Mouse (Mus musculus) gastrocnemius, adult 8-10 months (tissue): Measurements from ENCODE around the gene Cdkn1c. TPM values are rescaled to one million over a fixed set of nuclear protein-coding genes. Genes with fewer than 3 reads are reported as not detected.

ENCODE experiments used
- DNase-seq, 2 experiments: peaks; one replicate each; pipeline ENCODE4 v3.0.0; 2022; ENCODE audit warnings: low spot score in 2 of 2
- total RNA-seq, 4 experiments: library from RNA; stranded (reverse); gene quantifications; 2 replicates each; pipeline ENCODE4 v1.2.4; 2022

Cdkn1c gene
- 10 to 100 TPM; 14.9 to 27.6 (median 22.9) TPM for total RNA-seq

DNA sequence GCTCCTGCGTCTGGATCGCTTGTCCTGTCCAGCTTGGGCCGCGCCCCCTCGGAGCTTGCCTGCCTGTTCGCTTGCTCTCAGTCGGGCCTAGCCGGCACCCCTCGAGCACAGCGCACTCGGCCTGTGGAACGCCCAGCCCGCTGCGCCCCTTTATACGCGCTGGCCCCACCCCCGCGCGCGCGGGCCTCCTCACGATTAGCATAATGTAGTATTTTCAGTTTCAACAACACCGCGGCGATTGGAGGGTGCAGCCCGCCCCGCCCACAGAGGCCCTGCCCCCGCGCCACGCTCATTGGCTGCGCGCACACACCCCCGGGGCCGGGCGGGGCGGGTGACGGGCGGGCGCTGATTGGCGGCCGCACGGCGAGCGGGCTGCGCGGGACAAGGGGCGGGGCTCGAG lies at the start of gene Cdkn1c:
TSS of gene Cdkn1c (minus strand) at position 177 of the 400 bp plus-strand sequence.
- peak; percentile 86 to 91 for DNase-seq

DNA sequence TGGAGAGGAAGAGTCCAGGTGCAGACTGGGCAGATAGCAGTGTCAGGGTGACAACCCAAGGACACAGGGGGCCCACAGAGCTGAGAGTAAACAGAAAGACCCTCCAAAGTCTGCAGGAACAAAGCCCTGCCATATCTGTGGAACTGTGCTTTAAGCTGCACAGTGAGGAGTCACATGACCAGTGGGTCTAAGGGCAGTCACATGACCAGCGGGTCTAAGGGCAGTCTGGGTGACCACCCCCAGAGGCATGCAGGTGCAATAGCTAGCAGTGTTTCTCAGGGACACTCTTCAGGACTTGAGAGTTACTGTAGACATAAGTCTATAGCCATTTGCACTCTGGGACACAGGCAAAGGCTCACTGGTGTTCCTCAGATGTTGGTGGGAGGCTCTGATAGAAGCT lies 48.7 kb upstream of the Cdkn1c start:
- DNase-seq, result no peak

DNA sequence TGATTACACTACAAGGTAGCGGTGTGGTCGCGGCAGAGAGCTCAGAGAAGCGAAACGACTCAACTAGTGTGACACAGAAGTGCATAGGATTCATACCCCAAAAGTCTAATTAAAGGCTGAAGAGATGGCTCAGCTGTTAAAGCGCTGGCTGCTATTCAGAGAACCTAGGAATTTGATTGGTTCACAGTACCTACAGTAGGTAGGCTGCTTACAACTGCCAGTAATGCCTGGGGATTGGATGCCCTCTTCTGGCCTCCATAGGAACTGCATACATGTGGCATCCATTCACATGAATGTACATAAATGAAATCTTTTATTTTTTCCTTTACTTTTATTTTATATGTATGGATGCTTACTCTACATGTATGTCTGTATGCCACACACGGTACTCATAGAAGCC lies 45.8 kb upstream of the Cdkn1c start:
- no peak for DNase-seq

DNA sequence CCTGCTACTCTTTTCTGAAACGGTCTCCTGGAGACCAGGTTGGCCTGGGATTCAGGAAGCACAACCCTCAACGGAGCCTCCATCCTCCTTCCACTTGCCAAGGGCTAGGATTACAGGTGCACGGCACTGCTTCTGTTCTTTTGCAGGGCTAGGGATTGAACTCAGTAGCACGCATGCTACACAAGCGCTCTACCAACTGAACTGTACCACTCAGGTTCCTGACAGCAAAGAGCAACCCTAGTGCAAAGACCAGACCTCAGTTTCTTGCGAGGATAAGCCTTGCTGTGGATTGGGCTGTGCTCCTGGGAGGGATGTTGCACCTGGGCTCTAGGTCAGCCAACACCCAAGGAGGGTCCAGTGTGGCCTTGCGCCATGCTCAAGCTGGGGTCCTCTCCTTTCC lies 45.4 kb upstream of the Cdkn1c start:
- DNase-seq, result no peak

DNA sequence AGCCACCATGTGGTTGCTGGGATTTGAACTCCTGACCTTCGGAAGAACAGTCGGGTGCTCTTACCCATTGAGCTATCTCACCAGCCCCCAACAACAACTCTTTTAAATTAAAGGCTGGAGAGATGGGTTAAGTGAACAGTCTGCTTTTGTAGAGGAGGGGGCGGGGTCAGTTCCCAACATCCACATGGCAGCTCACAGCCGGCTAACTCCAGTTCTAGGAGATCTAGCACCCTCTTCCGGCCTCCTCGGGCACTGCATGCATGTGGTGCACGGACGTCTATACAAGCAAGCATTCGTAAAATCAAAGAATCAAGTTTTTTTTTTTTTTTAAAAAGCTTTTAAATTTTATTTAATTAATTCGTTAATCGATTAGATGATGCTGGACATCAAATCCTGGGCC lies 45.0 kb upstream of the Cdkn1c start:
- DNase-seq, result peak; percentile 63

DNA sequence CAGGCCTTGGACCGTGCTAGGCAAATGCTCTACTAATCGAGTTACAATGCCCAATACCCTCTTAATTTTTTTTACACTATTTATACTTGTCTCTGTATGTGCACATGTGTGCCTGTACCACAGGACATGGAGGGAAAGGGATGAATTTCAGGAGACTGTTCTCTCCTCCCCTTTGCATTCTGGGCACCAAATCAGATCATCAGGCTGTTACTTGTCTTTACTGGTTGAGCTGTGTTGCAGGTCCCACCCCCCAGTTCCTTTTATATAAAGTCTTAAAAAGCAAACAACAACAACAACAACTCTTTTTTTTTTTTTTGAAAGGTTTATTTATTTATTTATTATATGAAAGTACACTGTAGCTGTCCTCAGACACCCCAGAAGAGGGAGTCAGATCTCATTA lies 44.6 kb upstream of the Cdkn1c start:
- no peak for DNase-seq

DNA sequence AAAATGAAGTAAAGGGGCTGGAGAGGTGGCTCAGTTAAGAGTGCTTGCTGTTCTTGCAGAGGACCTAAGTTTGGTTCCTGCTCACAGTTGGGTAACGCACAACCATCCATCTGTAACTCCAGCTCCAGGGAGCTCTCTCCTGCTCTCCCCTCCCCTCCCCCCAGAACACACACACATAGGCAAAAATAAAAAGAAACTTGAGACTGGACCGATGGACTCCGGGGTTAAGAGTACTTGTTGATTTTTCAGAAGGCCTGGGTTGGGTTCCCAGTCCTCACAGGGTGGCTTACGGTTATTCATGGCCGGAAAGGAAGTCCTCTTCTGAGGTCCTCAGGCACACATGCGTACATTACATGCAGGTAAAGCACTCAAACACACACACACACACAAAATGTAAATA lies 43.1 kb upstream of the Cdkn1c start:
- DNase-seq, result no peak

DNA sequence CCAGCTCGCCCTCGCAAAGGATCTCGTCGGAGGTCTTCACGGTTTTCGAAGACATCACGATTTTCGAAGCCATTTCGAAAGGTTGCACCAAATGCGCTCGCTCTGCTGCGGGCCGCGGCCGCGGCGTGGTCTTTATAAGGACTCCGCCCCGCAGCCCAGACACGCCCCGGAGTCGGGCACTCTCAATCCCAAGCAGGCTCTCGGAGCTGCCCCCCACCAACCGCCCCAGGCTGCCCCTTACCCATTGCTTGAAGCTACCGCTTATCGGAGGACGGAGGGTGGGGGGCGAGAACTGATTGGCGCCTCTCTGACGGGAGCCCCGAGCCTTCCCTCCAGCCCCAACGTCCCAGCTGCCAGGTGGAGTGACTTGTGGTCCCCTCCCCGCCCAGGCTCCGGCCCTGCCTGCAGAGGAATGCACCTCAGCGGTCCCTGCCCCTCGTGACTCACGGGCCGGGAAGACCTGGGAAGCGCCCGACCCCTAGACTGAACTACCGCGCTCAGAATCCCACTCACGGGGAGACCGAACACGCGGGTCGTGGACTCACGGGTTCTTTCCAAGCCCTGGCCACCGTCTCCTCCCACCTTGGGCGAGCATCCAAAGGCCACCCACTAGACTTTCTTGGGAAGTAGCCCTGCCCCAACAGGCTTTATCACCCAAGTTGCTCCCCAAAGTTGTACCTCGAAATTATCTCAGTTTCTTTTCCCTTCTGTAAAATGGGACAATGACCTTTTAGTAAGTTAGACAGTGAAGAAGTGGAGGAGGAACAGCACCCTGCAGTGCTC lies 41.8 kb upstream of the Cdkn1c start, which contains the start of gene Phlda2:
TSS of gene Phlda2 (minus strand) at position 733 of the 783 bp plus-strand sequence.
- DNase-seq, result no peak

DNA sequence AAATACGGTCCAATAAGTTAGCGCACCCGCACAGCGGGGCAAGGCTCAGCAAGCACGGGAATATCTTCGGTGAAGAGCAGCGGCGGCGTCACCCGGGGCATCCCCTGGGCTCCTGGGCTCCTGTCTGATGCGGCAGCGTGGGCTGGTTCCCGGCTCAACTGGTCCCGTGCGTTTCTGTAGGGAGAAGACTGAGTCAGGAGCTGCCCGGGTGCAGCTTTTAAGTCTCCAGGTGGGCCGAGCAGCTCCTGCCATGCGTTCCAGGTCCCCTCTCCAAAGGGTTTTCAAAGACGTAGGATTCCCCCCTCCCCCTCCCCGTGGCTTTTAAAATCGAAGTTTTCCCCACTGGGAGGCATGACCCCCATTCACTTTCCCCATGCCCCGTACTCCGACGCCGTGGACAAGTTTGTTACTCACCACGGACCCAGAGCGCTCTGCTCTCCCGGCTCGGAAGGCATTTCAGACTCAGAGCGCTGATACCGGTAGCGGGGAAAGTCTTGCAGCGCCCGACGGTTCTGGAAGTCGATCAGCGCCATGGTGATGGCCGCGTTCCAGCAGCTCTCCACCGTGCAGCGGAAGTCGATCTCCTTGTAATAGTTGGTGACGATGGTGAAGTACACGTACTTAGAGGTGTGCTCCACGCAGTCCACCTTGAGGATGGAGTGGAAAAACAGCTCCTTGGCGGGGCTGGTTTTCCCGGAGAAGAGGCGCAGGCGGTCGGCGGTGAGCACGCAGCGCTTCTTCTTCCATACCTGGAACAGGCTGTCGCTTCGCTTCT lies 41.0 kb upstream of the Cdkn1c start:
- DNase-seq, result no peak

DNA sequence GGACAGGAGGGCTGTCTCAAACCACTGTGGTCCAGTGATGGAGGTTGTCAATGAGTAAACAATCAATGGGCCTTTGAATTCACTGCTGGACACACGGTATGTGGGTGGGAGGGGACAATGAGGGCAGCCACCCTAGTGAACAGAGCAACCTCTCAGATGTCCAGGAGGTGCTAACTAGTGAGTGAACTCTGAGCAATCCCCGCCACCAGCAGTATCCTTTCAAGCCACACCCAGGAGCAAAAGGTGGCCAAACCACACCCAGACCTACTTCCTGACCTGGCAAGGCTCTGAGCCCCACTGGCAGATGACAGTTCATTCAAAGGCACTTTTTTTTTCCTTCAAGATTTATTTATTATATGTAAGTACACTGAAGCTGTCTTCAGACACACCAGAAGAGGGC lies 40.1 kb upstream of the Cdkn1c start:
- no peak for DNase-seq

DNA sequence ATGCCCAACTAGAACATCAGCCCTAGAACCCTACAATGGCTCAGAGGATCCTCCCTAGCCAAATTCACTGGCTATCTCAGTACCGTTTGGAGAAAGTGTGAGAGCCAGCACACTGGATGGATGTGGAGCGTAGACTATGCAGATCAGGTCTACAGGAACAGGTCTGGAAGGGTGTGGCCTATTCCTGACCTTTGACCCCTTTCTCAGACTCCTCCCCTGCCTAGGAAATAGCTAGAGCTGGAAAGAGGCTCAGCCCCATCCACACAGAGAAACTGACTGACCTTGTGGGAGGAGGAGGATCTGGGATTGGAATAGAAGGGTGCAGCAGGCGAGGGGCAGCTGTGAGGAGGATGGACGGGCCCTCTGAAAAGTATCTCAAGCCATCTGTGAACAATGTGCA lies 37.7 kb upstream of the Cdkn1c start:
- no peak for DNase-seq

DNA sequence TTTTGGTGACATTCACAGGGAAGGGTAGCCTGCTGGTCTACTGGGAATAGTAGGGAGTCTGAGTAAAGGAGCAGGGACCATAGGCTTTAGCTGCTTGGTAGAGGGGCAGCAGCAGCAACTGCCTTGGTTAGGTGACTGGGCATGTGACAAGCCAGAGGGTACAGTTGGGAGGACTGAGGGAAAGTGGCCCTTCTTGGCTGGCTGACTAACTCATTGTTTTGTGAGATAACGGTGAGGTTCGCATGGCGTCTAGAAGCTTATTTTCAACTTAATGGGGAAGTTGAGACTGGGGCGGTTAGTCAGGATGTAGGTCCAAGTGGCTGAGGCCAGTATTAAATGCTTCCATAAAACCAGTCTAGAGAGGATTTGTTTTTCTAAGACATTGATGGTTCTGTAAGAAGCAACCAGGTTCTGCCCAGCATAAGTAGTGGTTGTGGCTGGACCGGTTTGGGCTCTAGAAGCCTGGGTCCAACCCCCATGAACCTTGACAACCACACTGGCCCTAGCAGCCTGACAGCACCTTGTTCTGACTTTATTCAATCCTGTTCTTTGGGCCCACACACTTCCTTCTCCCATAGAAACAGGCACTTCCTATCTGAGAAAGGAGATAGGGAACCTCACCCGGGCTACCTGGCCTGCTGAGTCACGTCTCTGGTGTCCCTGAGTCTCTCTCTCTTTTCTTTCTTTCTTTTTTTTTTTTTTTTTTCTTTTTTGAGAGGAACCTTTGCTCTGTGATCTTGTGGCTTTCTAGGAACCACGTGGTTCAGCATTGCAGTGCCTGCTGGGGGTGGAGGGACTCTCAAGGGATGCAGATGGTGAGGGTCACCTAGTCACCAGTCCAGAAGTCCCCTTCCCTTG lies 34.5 kb upstream of the Cdkn1c start:
- no peak for DNase-seq

DNA sequence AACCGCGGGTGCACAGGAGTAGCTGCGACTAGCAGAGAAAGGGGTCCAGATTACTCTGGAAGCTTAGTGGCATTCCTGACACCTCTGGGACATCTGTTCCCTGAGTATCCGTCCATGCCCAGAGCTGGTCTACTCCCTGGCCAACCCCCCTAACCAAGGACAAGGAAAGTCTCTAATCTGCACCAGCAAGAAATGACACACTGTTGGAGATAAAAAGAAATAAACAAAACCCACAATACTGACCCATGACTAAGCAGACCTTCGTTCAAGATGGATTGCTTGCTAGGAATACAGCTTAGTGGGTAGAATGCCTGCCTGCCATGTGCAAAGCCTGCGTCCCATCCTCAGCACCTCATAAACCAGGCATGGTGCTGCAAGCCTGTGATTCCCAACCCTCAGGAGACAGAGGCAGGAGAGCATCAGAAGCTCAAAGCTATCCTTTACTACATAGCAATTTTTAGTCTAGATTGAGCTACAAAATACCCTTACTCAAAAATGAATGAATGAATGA lies 32.8 kb upstream of the Cdkn1c start:
- no peak for DNase-seq

DNA sequence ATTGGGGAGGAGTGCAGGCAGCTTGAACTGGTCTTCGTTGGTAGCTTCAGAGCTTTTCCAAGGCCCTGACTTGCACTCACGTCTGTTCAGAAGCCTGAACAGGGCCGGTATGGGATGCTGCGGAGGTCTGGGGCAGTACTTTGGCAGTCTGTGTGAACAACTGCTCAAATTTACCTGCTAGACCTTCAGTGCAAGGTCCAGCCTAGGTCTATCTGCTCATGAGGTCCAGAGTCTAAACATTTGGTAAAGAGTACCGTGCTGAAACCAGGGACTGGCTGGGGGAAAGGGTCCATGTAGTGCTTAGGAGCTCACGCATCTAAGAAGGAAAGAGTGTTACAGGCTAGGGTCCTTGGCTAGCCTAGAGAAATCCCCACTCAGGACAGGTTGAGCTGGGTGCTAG lies 28.9 kb upstream of the Cdkn1c start:
- DNase-seq, result no peak

DNA sequence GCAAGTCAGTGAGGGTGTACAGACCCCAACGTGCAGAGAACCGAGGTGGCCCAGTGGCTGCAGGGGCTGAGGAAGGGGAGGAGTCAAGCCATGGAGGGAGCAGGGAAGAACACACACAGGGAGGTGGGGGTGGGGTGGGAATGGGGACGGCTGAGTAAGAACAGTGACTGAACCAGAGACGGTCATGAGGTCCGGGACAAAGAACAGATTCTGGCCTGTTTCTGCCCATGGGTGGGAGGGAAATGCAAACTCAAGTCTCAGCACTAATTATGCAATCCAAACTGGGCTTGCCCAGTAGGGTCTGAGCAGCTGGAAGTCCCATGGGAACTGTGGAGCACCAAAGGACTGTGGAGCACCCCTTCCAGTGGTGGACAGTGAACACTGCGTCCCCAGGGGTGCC lies 21.7 kb upstream of the Cdkn1c start:
- DNase-seq, result no peak

DNA sequence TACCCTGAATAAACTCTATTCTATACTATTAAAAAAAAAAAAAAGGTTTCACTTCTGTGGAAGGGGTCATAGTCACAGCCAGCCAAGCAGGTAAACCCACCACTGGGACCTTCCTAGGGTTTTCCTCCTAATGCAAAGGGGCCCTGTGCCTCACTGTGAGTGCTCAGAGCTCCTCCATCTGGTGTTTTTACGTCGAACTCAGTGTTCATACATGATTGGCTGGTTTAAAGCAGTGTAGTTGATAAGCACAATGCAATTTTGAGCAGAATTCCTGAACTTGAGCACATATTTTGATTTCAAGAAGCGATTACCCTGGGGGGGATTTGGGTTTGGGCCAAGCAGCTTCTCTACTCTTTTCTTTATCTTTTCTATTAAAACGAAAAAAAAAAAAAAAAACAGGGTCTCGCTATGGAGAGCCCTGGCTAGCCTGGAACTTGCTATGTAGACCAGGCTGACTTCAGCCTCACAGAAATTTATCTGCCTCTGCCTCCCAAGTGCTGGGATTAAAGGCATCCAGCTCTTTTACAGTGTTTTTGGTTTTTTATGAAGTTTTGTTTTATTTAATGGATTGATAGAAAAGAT lies 21.0 kb upstream of the Cdkn1c start:
- DNase-seq, result no peak

DNA sequence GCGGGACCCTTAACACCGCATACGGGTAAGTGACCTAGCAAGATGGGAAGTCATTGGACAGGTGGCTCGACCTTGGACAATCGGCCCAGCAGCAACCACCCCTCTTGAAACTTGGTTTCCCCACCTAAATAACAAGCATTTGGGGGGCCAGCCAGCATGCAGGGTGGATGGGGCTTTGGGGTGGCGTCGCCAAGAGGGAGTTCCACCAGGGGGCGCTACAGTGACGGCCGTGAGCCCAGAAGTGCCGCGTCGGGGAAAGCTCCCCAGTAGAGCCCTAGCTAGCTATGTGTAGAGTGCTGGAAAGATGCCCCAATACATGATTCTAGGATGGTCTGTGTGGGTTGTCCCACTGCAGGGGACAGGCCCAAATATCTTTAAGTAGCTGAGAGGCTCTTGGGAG lies 19.6 kb upstream of the Cdkn1c start:
- peak; percentile 33 to 38 for DNase-seq

DNA sequence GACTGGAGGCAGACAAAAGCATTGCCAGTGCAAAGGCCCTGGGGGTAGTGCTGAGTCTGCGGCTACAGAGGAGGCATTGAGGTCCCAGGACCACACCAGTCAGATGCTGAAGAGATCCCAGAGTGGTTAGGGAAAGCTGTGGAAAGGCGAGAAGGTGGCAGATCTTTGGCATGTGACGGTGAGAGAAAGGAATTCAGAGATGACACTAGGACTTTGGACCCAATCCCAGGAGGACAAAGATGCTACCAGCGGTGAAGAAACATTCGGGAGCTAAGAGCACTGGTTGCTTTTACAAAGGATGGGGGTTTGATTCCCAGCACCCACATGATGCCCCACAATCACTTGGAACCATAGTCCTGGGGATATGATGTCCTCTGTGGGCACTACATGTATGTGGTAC lies 16.9 kb upstream of the Cdkn1c start:
- DNase-seq, result no peak

DNA sequence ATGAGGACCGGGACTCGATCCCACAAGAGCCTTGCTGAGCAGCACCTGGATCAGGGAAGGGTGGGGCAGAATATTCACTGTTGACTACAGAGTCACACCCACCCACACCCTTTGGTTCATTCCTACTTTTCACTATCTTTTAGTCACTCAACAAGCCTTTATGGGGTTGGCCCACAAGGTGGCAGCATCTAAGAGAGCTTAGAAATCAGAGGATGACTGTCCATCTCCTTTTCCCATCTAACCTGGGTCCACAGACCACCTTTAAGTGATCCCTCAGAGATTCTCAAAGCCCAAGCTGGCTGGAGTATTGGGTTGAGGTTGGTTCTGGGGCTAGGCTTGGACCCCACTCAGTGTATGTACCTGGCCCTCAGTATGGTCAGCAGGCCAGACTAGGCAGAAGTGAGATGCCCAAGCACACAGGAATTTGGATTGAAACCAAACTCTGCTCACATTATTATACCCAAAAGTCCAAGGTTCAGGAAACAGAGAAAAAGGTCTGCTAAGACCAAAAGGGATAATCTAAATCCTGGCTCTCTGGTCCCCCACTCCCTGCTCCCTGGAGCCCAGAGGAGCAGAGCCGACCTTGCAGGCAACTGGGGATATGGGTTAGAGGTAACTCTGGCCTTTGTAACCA lies 16.0 kb upstream of the Cdkn1c start:
- no peak for DNase-seq

DNA sequence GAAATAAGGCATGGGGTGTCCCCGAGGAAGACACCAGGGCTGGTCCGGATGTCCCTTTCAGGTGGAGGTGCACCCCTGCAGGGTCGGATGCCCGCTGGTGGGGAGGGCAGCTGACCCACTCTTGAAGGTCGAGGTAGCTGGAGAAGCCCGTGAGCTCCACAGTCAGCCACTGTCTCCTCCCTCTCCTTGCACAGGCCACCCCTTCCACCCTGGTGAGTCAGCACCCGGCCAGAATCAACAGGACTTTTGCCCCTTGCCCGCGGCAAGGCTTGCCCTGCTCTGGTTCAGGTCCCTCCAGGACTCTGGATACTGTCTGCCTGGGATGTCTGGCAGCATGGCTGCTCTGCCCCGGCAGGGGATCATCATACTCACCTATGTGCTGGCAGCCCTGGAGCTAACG lies 15.0 kb upstream of the Cdkn1c start:
- no peak for DNase-seq

DNA sequence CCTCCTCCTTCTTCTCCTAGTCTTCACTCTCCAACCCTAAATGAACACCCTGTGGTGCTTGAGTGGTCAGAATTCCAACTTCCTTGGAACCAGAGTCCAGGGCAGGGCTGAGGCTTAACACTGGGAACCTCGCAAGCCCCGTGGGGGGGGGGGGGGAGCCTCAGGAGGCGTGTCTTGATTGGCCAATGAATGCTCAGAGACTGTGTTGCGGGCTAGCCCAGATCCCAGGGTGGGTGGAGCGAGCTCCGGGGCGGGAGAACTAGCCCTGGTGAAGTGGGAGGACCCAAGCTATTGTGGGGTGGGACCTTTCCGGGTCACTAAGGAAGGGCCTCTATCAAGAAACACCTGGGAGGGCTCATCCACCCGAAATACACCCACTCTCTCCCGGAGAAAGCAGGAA lies 14.0 kb upstream of the Cdkn1c start:
- no peak for DNase-seq
